Mouse (Mus musculus) central nervous system, embryonic 14 days (tissue): ENCODE results near the gene Sema5a. TPM values are rescaled to one million over a fixed set of nuclear protein-coding genes. Genes with fewer than 3 reads are reported as not detected.

ENCODE experiments used
- polyA plus RNA-seq: library from polyadenylated mRNA; depleted of rRNA; stranded (reverse); fragments of >200 nt; gene quantifications from 2 replicates; pipeline ENCODE4 v1.2.3, GENCODE M21; 2012; rRNA removed

Gene Sema5a
- polyA plus RNA-seq, result 12.5 and 12.6 TPM in 2 replicates

GRCm38 (mm10) chr15:32244344-32244955, at the start of gene Sema5a:
Gene Sema5a (plus strand): TSS chr15:32244810.

Other genes with a start within 250 kb of the Sema5a start
- not detected in 2 replicates for gene Tas2r119, start 67.5 kb upstream of the Sema5a start, polyA plus RNA-seq